Mouse (Mus musculus): ENCODE results near the gene Gabrb2.

- TF ChIP-seq POLR2A (IDR thresholded peaks at IDR 0.05; ENCODE audit: insufficient read length, low read depth) (no peak), MAX (IDR thresholded peaks at IDR 0.05; ENCODE audit: low read depth) (no peak), CEBPB (IDR thresholded peaks at IDR 0.05; ENCODE audit: insufficient read depth, poor library complexity, severe bottlenecking) (no peak), USF1 (IDR thresholded peaks at IDR 0.05; ENCODE audit: low read depth) (no peak)
Observed at GRCm38 (mm10) chr11:42438978-42439377, 19.4 kb downstream of the Gabrb2 start.
